Mouse (Mus musculus): Measurements from ENCODE around the gene Oaz1.

DNA sequence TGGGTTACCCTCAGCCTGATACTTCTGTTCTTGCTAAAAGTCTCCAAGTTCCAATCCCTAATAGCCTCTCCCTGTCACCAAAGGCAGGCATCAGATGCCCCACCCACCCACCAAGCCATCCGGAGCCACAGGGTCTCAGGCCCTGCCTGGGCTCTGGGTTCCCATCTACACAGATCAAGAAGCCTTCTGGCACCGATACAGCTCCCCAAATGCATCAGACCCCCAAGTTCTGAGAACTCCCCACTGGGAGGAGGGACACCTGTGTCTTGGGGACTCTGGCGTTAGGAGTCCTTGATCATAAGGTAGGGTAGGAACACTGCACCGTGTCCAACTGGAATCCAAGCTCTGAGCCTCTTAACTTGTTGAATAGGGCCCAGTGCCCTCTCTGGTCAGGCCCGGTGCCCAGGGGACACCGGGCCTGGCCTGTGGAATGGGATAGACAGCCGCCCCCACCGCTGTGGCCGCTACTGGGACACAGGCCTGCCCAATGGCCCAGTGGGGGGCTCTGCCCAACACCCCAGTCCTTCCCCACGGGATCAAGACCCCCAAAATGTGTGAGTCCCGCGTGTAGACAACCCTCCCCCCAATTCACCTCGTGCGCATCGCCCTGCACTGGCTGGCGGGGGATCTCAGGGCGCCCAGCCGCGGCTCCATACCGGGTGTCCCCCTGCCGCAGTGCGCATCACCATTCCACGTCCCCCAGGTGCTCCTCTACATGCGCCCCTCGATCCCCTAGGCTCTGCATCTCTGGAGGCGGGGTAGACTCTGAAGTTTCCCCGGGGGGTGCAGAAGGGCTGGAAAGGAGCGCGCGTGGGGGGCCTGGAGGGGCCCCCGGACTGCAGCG is 16.9 kb downstream of the Oaz1 start:
- TF ChIP-seq POLR2A (IDR thresholded peaks at IDR 0.05; ENCODE audit: insufficient read length, low read depth) (no peak), REST (IDR thresholded peaks at IDR 0.05; ENCODE audit: insufficient read depth, insufficient read length) (no peak), E2F4 (IDR thresholded peaks at IDR 0.05; ENCODE audit: insufficient read depth) (no peak), USF1 (IDR thresholded peaks at IDR 0.05; ENCODE audit: low read depth) (no peak), TCF12 (IDR thresholded peaks at IDR 0.05; ENCODE audit: insufficient read depth, poor library complexity, severe bottlenecking) (no peak), POLR2AphosphoS2 (IDR thresholded peaks at IDR 0.05; ENCODE audit: insufficient read length, low read depth) (no peak), MYOD1 (IDR thresholded peaks at IDR 0.05; ENCODE audit: control insufficient read depth in 1 of 3, insufficient read length in 2 of 3, low read depth in 2 of 3) (no peak), MAX (IDR thresholded peaks at IDR 0.05; ENCODE audit: low read depth) (no peak), MYOG (IDR thresholded peaks at IDR 0.05; ENCODE audit: control insufficient read depth in 1 of 3, insufficient read depth in 1 of 3, insufficient read length in 2 of 3, low read depth in 2 of 3) (no peak), SRF (IDR thresholded peaks at IDR 0.05; ENCODE audit: control insufficient read depth, insufficient read length, low read depth) (no peak), TCF3 (IDR thresholded peaks at IDR 0.05; ENCODE audit: insufficient read length, low read depth) (no peak), CEBPB (IDR thresholded peaks at IDR 0.05; ENCODE audit: insufficient read depth, poor library complexity, severe bottlenecking) (no peak)

All from myocyte (in vitro differentiated cells).